Mouse (Mus musculus) duodenum, adult 2 months (tissue): Measurements from ENCODE around the gene Ift22. TPM values are rescaled to one million over a fixed set of nuclear protein-coding genes. Genes with fewer than 3 reads are reported as not detected.

Experiments
- polyA plus RNA-seq: library from polyadenylated mRNA; depleted of rRNA; stranded (reverse); fragments of >200 nt; gene quantifications from 2 replicates; pipeline ENCODE4 v1.2.3, GENCODE M21; 2012; ENCODE audit warnings: low replicate concordance; rRNA removed

The Ift22 gene
- polyA plus RNA-seq: 12.3 and 18.7 TPM in 2 replicates

DNA sequence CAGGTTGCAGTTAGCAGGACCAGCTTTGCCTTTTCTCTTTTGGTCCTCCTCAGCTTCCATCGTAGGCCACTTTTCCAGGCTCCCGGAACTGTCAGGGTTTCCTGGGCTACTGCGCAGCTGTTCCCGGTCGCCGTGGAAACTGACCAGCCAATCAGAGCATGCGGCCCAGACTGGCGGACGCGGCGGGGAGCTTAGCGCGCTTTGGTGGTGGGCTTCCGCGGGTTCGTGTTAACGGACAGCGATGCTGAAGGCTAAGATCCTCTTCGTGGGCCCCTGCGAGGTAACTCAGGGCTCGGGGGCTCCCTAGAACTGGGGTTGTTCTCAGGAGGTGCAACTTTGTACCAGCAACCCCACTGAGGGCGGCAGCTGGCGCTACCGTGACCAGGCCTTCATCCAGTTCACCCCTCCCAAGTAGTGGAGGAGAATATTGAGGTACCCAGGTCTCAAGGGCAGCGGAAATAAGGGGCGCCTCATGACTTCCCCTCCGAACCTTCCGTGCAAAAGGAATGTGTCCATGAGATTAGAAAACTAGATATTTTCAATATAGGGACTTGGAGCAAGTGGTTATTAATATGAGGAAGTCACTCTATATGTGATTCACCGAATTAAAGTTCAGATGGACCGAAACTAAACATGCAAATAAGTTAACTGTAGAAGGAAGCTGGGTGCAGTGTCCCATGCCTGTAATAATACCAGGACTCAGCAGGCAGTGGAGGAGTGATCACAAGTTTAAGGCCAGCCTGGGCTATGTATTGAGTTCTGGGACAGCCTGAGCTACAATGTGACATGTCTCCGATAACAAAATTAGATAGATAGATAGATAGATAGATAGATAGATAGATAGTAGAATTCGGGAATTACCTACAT is at the start of gene Ift22:
Gene Ift22 (plus strand): TSS at position 160 of the 867 bp plus-strand sequence.

GRCm38 (mm10) chr5:136882788-136883439 is 25.0 kb upstream of the Ift22 start, which contains the start of gene Col26a1:
Gene Col26a1 (minus strand): TSS chr5:136883209.

DNA sequence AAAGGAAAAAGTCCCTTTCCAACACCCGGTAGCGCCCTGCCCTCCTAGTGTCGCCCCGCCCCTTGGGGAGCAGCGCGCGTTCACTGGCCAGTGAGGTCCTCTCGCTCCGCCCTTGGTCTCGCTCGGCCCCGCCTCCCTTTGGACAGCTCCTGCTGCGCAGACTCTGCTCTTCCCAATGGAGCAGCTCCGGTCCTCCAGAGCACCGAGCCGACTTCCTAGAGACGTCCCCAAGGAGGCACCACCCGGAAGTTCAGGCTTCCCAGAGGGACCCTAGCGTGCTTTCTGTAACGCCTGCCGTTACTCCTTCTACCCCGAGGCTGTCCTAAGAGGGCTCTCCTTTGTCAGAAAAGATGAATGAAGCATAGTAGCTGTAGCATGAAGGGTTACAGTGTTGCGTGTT is 45.1 kb downstream of the Ift22 start, which contains the start of gene Fis1:
Gene Fis1 (plus strand): TSS at position 261 of the 400 bp plus-strand sequence.

Other genes starting within 250 kb of the Ift22 start
- gene Myl10, start 215.0 kb upstream of the Ift22 start, polyA plus RNA-seq: not detected in 2 replicates
- 0.29 and 0.55 TPM in 2 replicates for gene Col26a1, start 24.9 kb upstream of the Ift22 start, polyA plus RNA-seq
- gene Fis1, start 45.1 kb downstream of the Ift22 start, polyA plus RNA-seq: 173 and 361 TPM in 2 replicates
- 469 and 841 TPM in 2 replicates for gene Cldn15, start 58.5 kb downstream of the Ift22 start, polyA plus RNA-seq
- 25.6 and 30.1 TPM in 2 replicates for gene Plod3, start 78.9 kb downstream of the Ift22 start, polyA plus RNA-seq
- 118 and 160 TPM in 2 replicates for gene Znhit1, start 79.9 kb downstream of the Ift22 start, polyA plus RNA-seq
- 0.69 and 1.00 TPM in 2 replicates for gene Vgf, start 118.2 kb downstream of the Ift22 start, polyA plus RNA-seq
- 65.3 and 89.3 TPM in 2 replicates for gene Ap1s1, start 138.0 kb downstream of the Ift22 start, polyA plus RNA-seq
- gene Serpine1, start 164.1 kb downstream of the Ift22 start, polyA plus RNA-seq: 0.34 and 0.76 TPM in 2 replicates
- 7.5 and 10.2 TPM in 2 replicates for gene Trim56, start 208.1 kb downstream of the Ift22 start, polyA plus RNA-seq
- gene Muc3, start 241.2 kb downstream of the Ift22 start, polyA plus RNA-seq: 89.1 and 301 TPM in 2 replicates